Mouse (Mus musculus) heart, adult 11 months (tissue): Measurements from ENCODE around the gene Ltbp3.

Source experiments
- DNase-seq: peaks from one replicate; pipeline ENCODE4 v3.0.0; 2022

Gene Ltbp3

DNA sequence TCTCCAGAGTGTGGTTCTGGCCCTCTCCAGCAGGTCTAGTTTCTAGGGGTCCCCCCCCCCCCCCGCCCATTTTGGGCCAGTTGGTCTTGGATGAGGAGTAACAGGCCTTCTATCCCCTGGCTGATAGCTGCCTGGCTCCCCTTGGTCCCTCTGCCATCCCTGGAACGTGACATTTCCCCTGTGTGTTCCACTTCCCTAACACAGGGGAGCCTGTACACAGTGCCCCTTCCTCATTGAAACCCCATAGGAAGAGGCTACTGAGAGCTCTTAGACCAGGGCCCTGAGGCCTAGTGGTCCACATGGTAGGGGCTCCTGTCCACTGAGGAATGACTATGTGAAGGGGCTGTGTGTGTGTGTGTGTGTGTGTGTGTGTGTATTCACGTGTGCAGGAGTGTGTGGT is 67.0 kb downstream of the Ltbp3 start:
- peak; percentile 93 for DNase-seq
